Mouse (Mus musculus) small intestine, adult 2 months (tissue): ENCODE results near the gene Pfas.

ENCODE experiments used
- CTCF ChIP-seq: fragments of 200-500 bp; IDR thresholded peaks from 2 replicates; pipeline ENCODE4 v1.5.1; 2012; ENCODE audit warnings: low read depth, mild to moderate bottlenecking, control low read depth, inconsistent platforms, low read length, moderate library complexity, mixed read lengths; ENCODE audit not compliant: insufficient replicate concordance, insufficient read length; ENCODE audit errors: extremely low read depth
- POLR2A ChIP-seq: fragments of 200-500 bp; IDR thresholded peaks from 2 replicates; pipeline ENCODE4 v1.6.1; 2012; ENCODE audit warnings: low read depth, mild to moderate bottlenecking, control low read depth, inconsistent platforms, low read length, moderate library complexity

DNA sequence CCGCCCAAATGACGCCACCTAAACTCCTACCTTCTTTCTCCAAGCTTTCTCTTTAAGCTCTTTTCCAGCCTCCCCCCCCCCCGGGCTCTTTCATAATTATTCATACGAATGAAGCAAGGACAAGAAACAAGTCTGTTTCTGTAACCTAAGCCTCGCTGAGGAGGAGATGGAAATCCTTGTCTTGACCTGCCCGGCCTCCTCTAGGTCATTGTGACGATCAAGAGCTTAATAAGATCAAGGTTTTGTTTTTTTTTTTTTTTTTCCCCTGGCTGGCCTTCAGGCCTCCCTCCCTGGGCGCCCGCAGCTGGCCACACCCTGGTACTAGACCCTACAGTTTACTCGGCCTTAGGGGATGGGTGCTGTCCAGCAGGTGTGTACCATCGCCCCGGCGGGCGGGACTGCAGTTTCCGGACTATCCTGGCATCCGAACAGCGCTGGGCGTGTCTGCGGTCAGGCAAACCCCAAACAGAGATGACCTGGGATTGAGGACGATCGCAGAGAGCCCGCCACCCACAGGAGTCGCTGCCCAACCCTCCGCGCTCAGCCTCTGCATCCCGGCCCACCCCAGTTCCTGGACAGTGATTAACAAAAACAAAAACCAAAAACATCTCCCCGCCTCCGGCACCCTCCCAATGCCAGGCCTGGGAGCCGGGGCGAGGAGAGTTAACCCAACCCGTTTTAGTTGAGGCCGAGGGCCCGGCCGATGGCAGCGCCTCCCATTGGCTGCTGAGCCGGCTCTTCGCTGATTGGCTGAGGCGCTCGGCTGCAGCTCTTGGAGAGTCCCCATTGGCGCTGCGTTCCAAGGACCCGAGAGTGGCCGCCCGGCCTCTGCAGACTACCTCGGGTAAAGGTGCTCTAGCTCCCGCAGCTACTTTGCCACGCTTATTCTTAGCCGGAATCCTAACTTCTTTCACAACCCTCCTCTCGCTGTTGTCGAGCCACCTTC, 40.6 kb downstream of the Pfas start, which contains the start of gene Slc25a35:
- TF ChIP-seq POLR2A, result no peak; the same call in 1 of the 2 replicates
- TF ChIP-seq CTCF, result no peak
